Mouse (Mus musculus): Measurements from ENCODE around the gene Sqstm1. TPM values are rescaled to one million over a fixed set of nuclear protein-coding genes. Genes with fewer than 3 reads are reported as not detected.

Sqstm1 gene
- polyA plus RNA-seq, 1 experiment from 2014 or later: 197 TPM

DNA sequence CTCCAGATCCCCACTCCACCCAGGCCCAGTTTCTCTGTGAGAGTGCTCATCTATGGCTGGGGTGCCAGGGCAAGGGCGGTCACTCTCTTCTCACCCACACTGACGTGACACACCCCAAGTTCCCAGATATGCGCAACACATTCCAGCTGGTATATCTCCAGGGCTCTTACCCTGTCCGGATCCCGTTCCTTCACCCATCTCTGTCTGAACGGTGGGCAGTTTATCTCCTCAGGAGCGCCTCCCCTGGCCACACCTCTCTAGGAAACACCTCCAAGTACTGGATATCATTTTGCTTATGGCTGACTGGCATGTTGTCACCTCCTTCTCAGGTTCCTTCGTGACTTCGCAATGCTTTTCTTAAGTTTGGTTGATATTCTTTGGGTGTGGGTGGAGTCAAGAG, 5.0 kb upstream of the Sqstm1 start:
- 18% methylated on average over 9 of the region's 9 CpGs for WGBS
- no peaks in the 10 kb centered on the region for H3K27me3 ChIP-seq (ENCODE audit: control insufficient read depth, insufficient read depth, low read length)
- H3K4me1 ChIP-seq (ENCODE audit: control insufficient read depth, insufficient read depth, low read length): peaks cover 22% of the 10 kb centered on the region
- ATAC-seq (ENCODE audit: low FRiP score, low TSS enrichment): no peak
- no peaks in the 10 kb centered on the region for H3K9me3 ChIP-seq (ENCODE audit: control insufficient read depth, low read length)
- no peak overlapping the region for H3K27ac ChIP-seq (ENCODE audit: low read depth, low read length)
- no peak overlapping the region for H3K4me3 ChIP-seq (ENCODE audit: low read length)
- no peak overlapping the region for H3K9ac ChIP-seq (ENCODE audit: low read depth, low read length)
- H3K36me3 ChIP-seq (ENCODE audit: control insufficient read depth, insufficient read depth, low read length): no peaks in the 10 kb centered on the region
- peak overlapping the region; percentile 24 for H3K4me2 ChIP-seq (replicated peaks; ENCODE audit: low read depth, low read length)

GRCm38 (mm10) chr11:50214631-50215030, 4.0 kb upstream of the Sqstm1 start:
- Histone ChIP-seq H3K27ac (ENCODE audit: low read depth, low read length) (no peak overlapping the region), H3K4me3 (ENCODE audit: low read length) (no peak overlapping the region), H3K4me1 (ENCODE audit: control insufficient read depth, insufficient read depth, low read length) (peaks cover 22% of the 10 kb centered on the region), H3K4me2 (replicated peaks; ENCODE audit: low read depth, low read length) (no peak overlapping the region), H3K36me3 (ENCODE audit: control insufficient read depth, insufficient read depth, low read length) (no peaks in the 10 kb centered on the region), H3K9ac (ENCODE audit: low read depth, low read length) (no peak overlapping the region), H3K27me3 (ENCODE audit: control insufficient read depth, insufficient read depth, low read length) (no peaks in the 10 kb centered on the region), H3K9me3 (ENCODE audit: control insufficient read depth, low read length) (no peaks in the 10 kb centered on the region)
- ATAC-seq (ENCODE audit: low FRiP score, low TSS enrichment): no peak
- 88% methylated on average over 6 of the region's 6 CpGs for WGBS

- WGBS: 47% methylated on average over 11 of the region's 11 CpGs
- ATAC-seq (ENCODE audit: low FRiP score, low TSS enrichment): no peak
- 0 out of 2 replicates have a peak overlapping the region, but pooled peaks have one; percentile 14 for H3K27ac ChIP-seq (ENCODE audit: low read depth, low read length)
Measured at GRCm38 (mm10) chr11:50212848-50213758, 2.5 kb upstream of the Sqstm1 start.

GRCm38 (mm10) chr11:50212060-50212739, 1.6 kb upstream of the Sqstm1 start:
- Histone ChIP-seq H3K27ac (ENCODE audit: low read depth, low read length) (0 out of 2 replicates have a peak overlapping the region, but pooled peaks have one; percentile 14), H3K27me3 (ENCODE audit: control insufficient read depth, insufficient read depth, low read length) (no peaks in the 10 kb centered on the region), H3K9ac (ENCODE audit: low read depth, low read length) (no peak overlapping the region), H3K36me3 (ENCODE audit: control insufficient read depth, insufficient read depth, low read length) (peaks cover 9% of the 10 kb centered on the region), H3K4me3 (ENCODE audit: low read length) (no peak overlapping the region), H3K4me2 (replicated peaks; ENCODE audit: low read depth, low read length) (no peak overlapping the region), H3K4me1 (ENCODE audit: control insufficient read depth, insufficient read depth, low read length) (peaks cover 19% of the 10 kb centered on the region), H3K9me3 (ENCODE audit: control insufficient read depth, low read length) (no peaks in the 10 kb centered on the region)
- 66% methylated on average over 3 of the region's 3 CpGs for WGBS
- ATAC-seq (ENCODE audit: low FRiP score, low TSS enrichment): no peak

More at GRCm38 (mm10) chr11:50212848-50213758, 2.5 kb upstream of the Sqstm1 start:
- H3K4me3 ChIP-seq (ENCODE audit: low read length): no peak overlapping the region
- peaks cover under 1% of the 10 kb centered on the region; the same call in 1 of the 2 replicates for H3K36me3 ChIP-seq (ENCODE audit: control insufficient read depth, insufficient read depth, low read length)
- peaks cover 22% of the 10 kb centered on the region for H3K4me1 ChIP-seq (ENCODE audit: control insufficient read depth, insufficient read depth, low read length)
- H3K27me3 ChIP-seq (ENCODE audit: control insufficient read depth, insufficient read depth, low read length): no peaks in the 10 kb centered on the region
- 0 out of 2 replicates have a peak overlapping the region, but pooled peaks have one; percentile 7 for H3K9ac ChIP-seq (ENCODE audit: low read depth, low read length)
- no peaks in the 10 kb centered on the region for H3K9me3 ChIP-seq (ENCODE audit: control insufficient read depth, low read length)
- H3K4me2 ChIP-seq (replicated peaks; ENCODE audit: low read depth, low read length): no peak overlapping the region

- Histone ChIP-seq H3K27ac (ENCODE audit: low read depth, low read length) (no peak overlapping the region; the same call in 1 of the 2 replicates), H3K4me2 (replicated peaks; ENCODE audit: low read depth, low read length) (peak overlapping the region; percentile 75), H3K4me3 (ENCODE audit: low read length) (peak overlapping the region; percentile 96; the same call in 1 of the 2 replicates), H3K9ac (ENCODE audit: low read depth, low read length) (peak overlapping the region; percentile 94; the same call in 1 of the 2 replicates), H3K36me3 (ENCODE audit: control insufficient read depth, insufficient read depth, low read length) (peaks cover 17% of the 10 kb centered on the region), H3K9me3 (ENCODE audit: control insufficient read depth, low read length) (no peaks in the 10 kb centered on the region), H3K4me1 (ENCODE audit: control insufficient read depth, insufficient read depth, low read length) (peaks cover 12% of the 10 kb centered on the region), H3K27me3 (ENCODE audit: control insufficient read depth, insufficient read depth, low read length) (no peaks in the 10 kb centered on the region)
- 90% methylated on average over 3 of the region's 3 CpGs for WGBS
- ATAC-seq (ENCODE audit: low FRiP score, low TSS enrichment): no peak
Measured at GRCm38 (mm10) chr11:50211322-50212059, 864 bp upstream of the Sqstm1 start.

DNA sequence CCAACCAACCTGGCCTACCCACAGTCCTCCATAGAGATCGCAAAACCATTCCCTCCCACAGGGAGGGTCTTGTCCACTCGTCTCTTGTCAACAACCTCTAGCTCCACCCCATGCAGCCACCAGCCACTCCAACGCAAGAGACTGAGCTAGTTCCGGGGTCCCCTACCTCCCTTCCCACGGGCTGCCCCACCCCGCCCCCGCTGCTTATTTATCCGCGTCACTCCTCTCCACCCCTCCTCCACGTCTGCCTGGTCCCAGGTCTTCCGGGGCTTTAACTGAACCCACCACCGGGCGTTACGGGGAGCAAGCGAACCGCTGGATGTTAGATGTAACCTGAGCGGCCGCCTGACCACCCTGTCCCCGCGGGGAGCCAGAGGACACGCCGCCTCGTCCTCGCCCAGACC, 524 bp downstream of the Sqstm1 start:
- peak overlapping the region; percentile 96 for H3K4me3 ChIP-seq (ENCODE audit: low read length)
- H3K9ac ChIP-seq (ENCODE audit: low read depth, low read length): peak overlapping the region; percentile 94
- no peaks in the 10 kb centered on the region for H3K27me3 ChIP-seq (ENCODE audit: control insufficient read depth, insufficient read depth, low read length)
- ATAC-seq (ENCODE audit: low FRiP score, low TSS enrichment): peak; percentile 95
- peaks cover 30% of the 10 kb centered on the region for H3K36me3 ChIP-seq (ENCODE audit: control insufficient read depth, insufficient read depth, low read length)
- no peaks in the 10 kb centered on the region for H3K9me3 ChIP-seq (ENCODE audit: control insufficient read depth, low read length)
- H3K4me1 ChIP-seq (ENCODE audit: control insufficient read depth, insufficient read depth, low read length): no peaks in the 10 kb centered on the region; the same call in 1 of the 2 replicates
- peak overlapping the region; percentile 75 for H3K4me2 ChIP-seq (replicated peaks; ENCODE audit: low read depth, low read length)
- H3K27ac ChIP-seq (ENCODE audit: low read depth, low read length): peak overlapping the region; percentile 98
- under 1% methylated on average over 24 of the region's 24 CpGs for WGBS

DNA sequence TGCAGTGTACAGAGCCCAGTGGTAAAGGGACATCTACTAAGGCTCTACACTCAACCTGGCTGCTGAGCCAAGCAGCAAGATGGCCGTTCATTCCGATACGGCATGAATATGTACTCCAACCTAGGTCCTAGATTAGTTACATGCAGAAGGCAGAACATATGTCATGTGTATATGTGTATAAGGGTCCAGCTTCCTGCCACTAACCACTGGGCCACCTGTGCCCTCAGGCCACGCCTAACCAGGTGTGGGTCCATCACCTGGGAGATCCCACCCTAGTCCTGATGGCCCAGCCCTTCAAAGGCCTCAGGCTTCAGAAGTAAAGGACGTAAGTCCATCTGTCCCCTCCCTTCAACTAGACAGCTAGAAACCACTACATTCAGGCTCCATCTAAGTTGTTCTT, 2.6 kb downstream of the Sqstm1 start:
- WGBS: 94% methylated on average over 5 of the region's 5 CpGs
- no peaks in the 10 kb centered on the region; the same call in 1 of the 2 replicates for H3K4me1 ChIP-seq (ENCODE audit: control insufficient read depth, insufficient read depth, low read length)
- no peak overlapping the region for H3K9ac ChIP-seq (ENCODE audit: low read depth, low read length)
- no peak overlapping the region for H3K27ac ChIP-seq (ENCODE audit: low read depth, low read length)
- H3K36me3 ChIP-seq (ENCODE audit: control insufficient read depth, insufficient read depth, low read length): peaks cover 49% of the 10 kb centered on the region
- H3K4me2 ChIP-seq (replicated peaks; ENCODE audit: low read depth, low read length): no peak overlapping the region
- H3K4me3 ChIP-seq (ENCODE audit: low read length): no peak overlapping the region
- H3K9me3 ChIP-seq (ENCODE audit: control insufficient read depth, low read length): no peaks in the 10 kb centered on the region
- ATAC-seq (ENCODE audit: low FRiP score, low TSS enrichment): no peak
- no peaks in the 10 kb centered on the region for H3K27me3 ChIP-seq (ENCODE audit: control insufficient read depth, insufficient read depth, low read length)

GRCm38 (mm10) chr11:50207344-50207743, 3.3 kb downstream of the Sqstm1 start:
- H3K27me3 ChIP-seq (ENCODE audit: control insufficient read depth, insufficient read depth, low read length): no peaks in the 10 kb centered on the region
- no peak overlapping the region for H3K4me3 ChIP-seq (ENCODE audit: low read length)
- no peak overlapping the region for H3K27ac ChIP-seq (ENCODE audit: low read depth, low read length)
- H3K4me1 ChIP-seq (ENCODE audit: control insufficient read depth, insufficient read depth, low read length): no peaks in the 10 kb centered on the region; the same call in 1 of the 2 replicates
- peaks cover 56% of the 10 kb centered on the region for H3K36me3 ChIP-seq (ENCODE audit: control insufficient read depth, insufficient read depth, low read length)
- no peak overlapping the region for H3K9ac ChIP-seq (ENCODE audit: low read depth, low read length)
- ATAC-seq (ENCODE audit: low FRiP score, low TSS enrichment): no peak
- no peak overlapping the region for H3K4me2 ChIP-seq (replicated peaks; ENCODE audit: low read depth, low read length)
- no peaks in the 10 kb centered on the region for H3K9me3 ChIP-seq (ENCODE audit: control insufficient read depth, low read length)
- 96% methylated on average over 14 of the region's 14 CpGs for WGBS

All from kidney, embryonic 14.5 days (tissue).